Mouse (Mus musculus) liver, embryonic 14 days (tissue): ENCODE data around the gene Ccr10. TPM values are rescaled to one million over a fixed set of nuclear protein-coding genes. Genes with fewer than 3 reads are reported as not detected.

ENCODE experiments used
- polyA plus RNA-seq: library from polyadenylated mRNA; depleted of rRNA; stranded (reverse); fragments of >200 nt; gene quantifications from 2 replicates; pipeline ENCODE4 v1.2.3, GENCODE M21; 2012; rRNA removed

Gene Ccr10
- polyA plus RNA-seq: not detected in 2 replicates

GRCm38 (mm10) chr11:101174851-101175628, at the start of gene Ccr10:
TSS of gene Ccr10 (minus strand) at chr11:101175443.

GRCm38 (mm10) chr11:101170811-101171610, 4.2 kb downstream of the Ccr10 start, which contains the start of gene Plekhh3:
TSS of gene Plekhh3 (minus strand) at chr11:101171351.

DNA sequence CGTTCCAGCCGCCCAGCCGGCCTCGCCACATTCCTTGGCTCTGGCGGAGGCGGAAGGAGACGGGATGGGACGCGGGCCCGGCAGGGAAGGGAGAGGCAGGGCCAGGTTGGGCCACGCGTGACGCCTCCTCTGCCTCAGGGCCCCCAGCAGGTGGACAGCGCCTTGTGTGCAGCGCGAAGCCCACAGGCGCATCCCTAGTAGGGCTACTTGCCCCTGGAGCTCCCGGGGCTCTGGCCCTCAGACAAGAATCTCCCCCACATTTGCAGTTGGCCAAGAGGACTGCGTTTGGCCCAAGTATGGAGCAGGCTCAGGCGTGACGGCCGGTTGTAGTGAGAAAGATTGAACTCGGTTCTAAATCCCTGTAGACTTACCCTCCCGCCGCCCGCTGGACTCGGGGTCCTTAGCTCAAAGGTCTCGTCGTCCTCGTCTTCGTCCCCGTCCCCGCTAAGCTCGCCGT, 4.9 kb downstream of the Ccr10 start, which contains the start of gene Cntnap1:
Gene Cntnap1, plus strand, starts transcription at position 170 of the 457 bp plus-strand sequence.

GRCm38 (mm10) chr11:101155728-101156371, 19.4 kb downstream of the Ccr10 start, which contains the start of gene Tubg2:
TSS of gene Tubg2 (plus strand) at chr11:101155907.

Other genes starting within 250 kb of the Ccr10 start
- gene Stat3, start 235.9 kb downstream of the Ccr10 start, polyA plus RNA-seq: 17.2 and 19.3 TPM in 2 replicates
- gene Cavin1, start 204.6 kb downstream of the Ccr10 start, polyA plus RNA-seq: 7.0 and 7.8 TPM in 2 replicates
- 28.4 and 31.1 TPM in 2 replicates for gene Atp6v0a1, start 166.0 kb downstream of the Ccr10 start, polyA plus RNA-seq
- gene Naglu, start 105.4 kb downstream of the Ccr10 start, polyA plus RNA-seq: 2.9 and 3.4 TPM in 2 replicates
- 0.16 and 0.29 TPM in 2 replicates for gene Hsd17b1, start 97.0 kb downstream of the Ccr10 start, polyA plus RNA-seq
- gene Coasy, start 92.9 kb downstream of the Ccr10 start, polyA plus RNA-seq: 13.9 and 16.1 TPM in 2 replicates
- 16.2 and 18.2 TPM in 2 replicates for gene Mlx, start 88.2 kb downstream of the Ccr10 start, polyA plus RNA-seq
- gene Psmc3ip, start 80.0 kb downstream of the Ccr10 start, polyA plus RNA-seq: 17.9 and 19.9 TPM in 2 replicates
- gene Retreg3, start 55.5 kb downstream of the Ccr10 start, polyA plus RNA-seq: 18.0 and 21.8 TPM in 2 replicates
- 8.7 and 13.8 TPM in 2 replicates for gene Tubg1, start 55.5 kb downstream of the Ccr10 start, polyA plus RNA-seq
- gene Tubg2, start 19.5 kb downstream of the Ccr10 start, polyA plus RNA-seq: 0.08 and 0.11 TPM in 2 replicates
- 0.14 and 0.15 TPM in 2 replicates for gene Cntnap1, start 4.9 kb downstream of the Ccr10 start, polyA plus RNA-seq
- gene Plekhh3, start 4.1 kb downstream of the Ccr10 start, polyA plus RNA-seq: 0.95 and 0.97 TPM in 2 replicates
- 8.9 and 9.4 TPM in 2 replicates for gene Ezh1, start 51.0 kb upstream of the Ccr10 start, polyA plus RNA-seq
- gene Ramp2, start 70.6 kb upstream of the Ccr10 start, polyA plus RNA-seq: 13.0 and 15.1 TPM in 2 replicates
- gene Vps25, start 78.3 kb upstream of the Ccr10 start, polyA plus RNA-seq: 34.6 and 40.2 TPM in 2 replicates
- gene Wnk4, start 85.1 kb upstream of the Ccr10 start, polyA plus RNA-seq: 5.2 and 5.4 TPM in 2 replicates
- 0.37 and 0.56 TPM in 2 replicates for gene Cntd1, start 103.6 kb upstream of the Ccr10 start, polyA plus RNA-seq
- 50.7 and 59.2 TPM in 2 replicates for gene Coa3, start 103.7 kb upstream of the Ccr10 start, polyA plus RNA-seq
- gene Becn1, start 126.8 kb upstream of the Ccr10 start, polyA plus RNA-seq: 67.0 and 70.3 TPM in 2 replicates
- 111 and 131 TPM in 2 replicates for gene Psme3, start 140.8 kb upstream of the Ccr10 start, polyA plus RNA-seq
- gene Aoc2, start 149.6 kb upstream of the Ccr10 start, polyA plus RNA-seq: 3.2 and 5.2 TPM in 2 replicates
- gene Aoc3, start 155.2 kb upstream of the Ccr10 start, polyA plus RNA-seq: 0.17 and 0.24 TPM in 2 replicates
- gene G6pc, start 192.1 kb upstream of the Ccr10 start, polyA plus RNA-seq: 0.01 TPM in 2 replicates
- gene Aarsd1, start 242.2 kb upstream of the Ccr10 start, polyA plus RNA-seq: 26.3 and 29.3 TPM in 2 replicates
- gene Gm27029, start 249.4 kb upstream of the Ccr10 start, polyA plus RNA-seq: 1.2 and 1.4 TPM in 2 replicates
- gene Rundc1, start 249.6 kb upstream of the Ccr10 start, polyA plus RNA-seq: 3.4 and 4.2 TPM in 2 replicates
- 0.92 and 1.4 TPM in 2 replicates for gene Ptges3l, start 249.9 kb upstream of the Ccr10 start, polyA plus RNA-seq